Mouse (Mus musculus): ENCODE results near the gene Prkar2b. TPM values are rescaled to one million over a fixed set of nuclear protein-coding genes. Genes with fewer than 3 reads are reported as not detected.

Gene Prkar2b
- polyA plus RNA-seq, 1 experiment = 36.2 TPM

DNA sequence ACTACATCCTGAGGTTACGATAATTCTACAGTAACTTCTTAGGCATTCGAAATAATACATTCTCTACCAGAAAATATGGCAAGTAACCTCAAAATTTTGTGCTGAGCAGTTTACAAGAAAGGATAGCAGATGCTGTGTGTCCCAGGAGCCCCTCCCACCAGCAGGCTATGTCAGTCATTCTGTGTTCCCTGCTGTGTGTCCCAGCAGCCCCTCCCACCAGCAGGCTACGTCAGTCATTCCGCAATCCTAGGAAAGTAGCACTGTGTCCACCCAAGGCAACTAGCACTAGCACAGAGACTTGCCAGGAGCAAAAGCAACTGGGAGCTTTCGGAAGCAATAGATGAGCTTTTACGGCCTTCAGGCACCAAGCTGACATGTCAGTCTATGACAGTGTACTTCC, 97.0 kb downstream of the Prkar2b start:
- Histone ChIP-seq H3K27ac (ENCODE audit: insufficient read depth, low read length) (no peak overlapping the region), H3K4me3 (ENCODE audit: insufficient read depth, low read length) (no peak overlapping the region), H3K4me1 (ENCODE audit: control insufficient read depth, insufficient read depth, low read length) (no peaks in the 10 kb centered on the region; the same call in 1 of the 2 replicates)
- no peak for TF ChIP-seq CTCF (IDR thresholded peaks at IDR 0.05; ENCODE audit: borderline replicate concordance, insufficient read depth, low read length)

DNA sequence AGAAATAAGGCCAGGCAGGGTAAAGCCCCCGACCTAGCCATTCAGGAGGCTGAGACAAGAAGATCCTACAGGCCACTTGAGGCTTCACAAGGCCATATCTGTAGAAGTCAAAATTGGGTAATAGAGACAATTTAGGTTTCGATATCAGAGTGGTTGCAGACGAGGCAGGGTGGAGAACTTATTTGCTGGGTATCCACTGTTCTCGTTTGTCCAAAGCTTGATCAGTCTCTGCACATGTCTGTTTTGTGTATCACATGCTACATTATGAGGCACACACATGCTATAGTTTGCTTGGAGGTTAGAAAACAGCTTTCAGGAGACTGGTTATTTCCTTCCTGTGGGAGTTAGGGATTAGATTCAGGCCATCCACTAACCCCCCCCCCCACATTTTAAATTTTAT, 105.3 kb downstream of the Prkar2b start:
- TF ChIP-seq CTCF (IDR thresholded peaks at IDR 0.05; ENCODE audit: borderline replicate concordance, insufficient read depth, low read length) = no peak
- no peak for TF ChIP-seq POLR2A (IDR thresholded peaks at IDR 0.05; ENCODE audit: low read depth, low read length)
- Histone ChIP-seq H3K27ac (ENCODE audit: insufficient read depth, low read length) (no peak overlapping the region), H3K4me3 (ENCODE audit: insufficient read depth, low read length) (no peak overlapping the region), H3K4me1 (ENCODE audit: control insufficient read depth, insufficient read depth, low read length) (no peaks in the 10 kb centered on the region)

DNA sequence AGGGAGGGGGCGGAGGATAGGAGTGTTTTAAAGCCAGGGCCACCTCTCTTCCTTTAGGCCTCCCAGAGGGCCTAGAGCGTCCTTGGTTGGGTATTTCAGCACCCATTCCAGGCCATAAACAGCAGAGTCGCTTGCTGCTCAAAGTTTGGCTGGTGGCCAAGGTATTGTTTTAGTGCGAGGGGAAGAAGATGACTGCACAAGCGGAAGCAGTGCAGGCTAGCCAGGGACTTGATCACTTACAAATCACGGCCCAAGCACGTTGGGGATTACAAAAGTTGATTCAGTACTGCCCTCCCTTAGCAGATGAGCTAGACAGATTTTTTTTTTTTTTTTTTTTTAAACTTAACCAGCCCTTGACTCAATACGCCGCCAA, 110.5 kb downstream of the Prkar2b start:
- Histone ChIP-seq H3K4me3 (ENCODE audit: insufficient read depth, low read length) (peak overlapping the region; percentile 37), H3K27ac (ENCODE audit: insufficient read depth, low read length) (peak overlapping the region; percentile 10), H3K4me1 (ENCODE audit: control insufficient read depth, insufficient read depth, low read length) (no peaks in the 10 kb centered on the region)
- TF ChIP-seq POLR2A (IDR thresholded peaks at IDR 0.05; ENCODE audit: low read depth, low read length) (no peak), CTCF (IDR thresholded peaks at IDR 0.05; ENCODE audit: borderline replicate concordance, insufficient read depth, low read length) (no peak)

DNA sequence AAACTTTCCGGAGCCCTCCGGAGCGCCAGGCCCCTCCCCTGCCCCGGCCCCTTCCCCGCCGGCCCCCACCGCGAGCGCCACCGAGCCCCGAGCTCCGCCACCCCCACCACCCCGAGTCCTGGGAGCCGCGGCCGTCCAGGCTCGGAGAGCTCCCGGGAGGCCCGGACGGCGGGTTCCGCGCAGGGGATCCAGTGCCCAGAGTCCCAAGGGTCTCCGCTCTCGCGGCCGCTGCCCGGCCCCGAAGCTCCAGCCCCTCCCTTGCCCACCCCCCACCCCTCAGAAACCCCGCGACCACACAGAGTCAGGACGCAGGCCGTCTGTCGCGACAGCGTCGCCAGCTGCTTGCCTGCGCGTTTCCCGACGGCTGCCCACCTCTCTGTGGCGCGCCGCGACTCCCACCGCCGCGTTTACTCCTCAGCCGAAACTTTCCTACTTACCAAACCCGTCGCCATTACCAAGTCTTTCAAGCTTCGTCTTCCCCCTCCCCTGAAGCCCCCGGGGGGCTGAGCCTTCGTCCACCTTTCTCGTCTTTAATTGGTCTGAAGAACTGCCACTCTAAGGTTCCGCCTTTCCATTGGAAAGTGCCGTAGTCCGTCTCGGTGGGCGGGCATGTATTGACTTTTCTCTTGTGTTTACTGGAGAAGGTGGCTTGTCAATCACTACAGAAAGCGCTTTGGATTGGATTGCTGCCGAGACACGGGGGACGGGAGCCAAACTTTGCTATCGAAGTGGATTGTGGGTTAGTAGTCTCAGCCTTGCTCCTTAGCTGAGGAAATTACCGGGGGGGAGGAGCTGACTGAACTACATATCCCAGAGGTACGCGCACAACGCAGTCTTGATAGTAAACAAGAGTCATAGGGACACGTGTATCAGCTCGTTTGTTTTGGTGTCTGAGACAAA, 111.1 kb downstream of the Prkar2b start, which contains the start of gene Hbp1:
Gene Hbp1, minus strand, starts transcription at position 777 of the 900 bp plus-strand sequence.
- Histone ChIP-seq H3K4me1 (ENCODE audit: control insufficient read depth, insufficient read depth, low read length) (no peaks in the 10 kb centered on the region), H3K4me3 (ENCODE audit: insufficient read depth, low read length) (peak within 1 kb of the TSS; percentile 90), H3K27ac (ENCODE audit: insufficient read depth, low read length) (peak within 1 kb of the TSS; percentile 83)
- no peak for TF ChIP-seq CTCF (IDR thresholded peaks at IDR 0.05; ENCODE audit: borderline replicate concordance, insufficient read depth, low read length)
- peak; percentile 70 for TF ChIP-seq POLR2A (IDR thresholded peaks at IDR 0.05; ENCODE audit: low read depth, low read length)

DNA sequence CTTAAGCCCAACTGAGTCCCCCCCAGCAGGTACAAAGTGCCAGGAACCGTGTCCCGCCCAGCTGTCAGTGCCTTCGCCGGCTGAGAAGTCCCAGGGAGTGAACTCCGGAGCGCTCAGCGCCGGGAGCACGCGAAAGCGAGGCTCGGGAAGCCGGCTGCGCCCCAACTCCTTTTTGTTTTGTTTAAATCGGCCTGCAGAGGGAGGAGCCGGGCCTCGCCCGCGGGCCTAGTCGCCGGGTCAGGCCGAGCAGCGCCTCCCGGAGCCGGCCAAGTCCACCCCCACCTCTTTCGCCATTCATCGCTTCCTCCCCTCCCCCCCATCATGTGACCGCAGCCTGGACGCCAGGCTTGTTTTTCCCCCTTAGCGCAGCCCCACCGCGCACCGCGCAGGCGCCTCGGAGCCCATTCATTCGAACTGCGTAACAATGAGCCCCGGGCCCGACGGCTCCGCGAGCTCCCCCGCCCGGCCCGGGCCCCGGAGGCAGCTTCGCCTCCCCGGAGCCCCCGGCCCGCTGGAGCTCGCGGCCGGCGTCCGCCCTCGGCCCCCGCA, 111.8 kb downstream of the Prkar2b start:
- Histone ChIP-seq H3K4me3 (ENCODE audit: insufficient read depth, low read length) (peak overlapping the region; percentile 90), H3K27ac (ENCODE audit: insufficient read depth, low read length) (peak overlapping the region; percentile 83), H3K4me1 (ENCODE audit: control insufficient read depth, insufficient read depth, low read length) (no peaks in the 10 kb centered on the region)
- TF ChIP-seq CTCF (IDR thresholded peaks at IDR 0.05; ENCODE audit: borderline replicate concordance, insufficient read depth, low read length) (no peak), POLR2A (IDR thresholded peaks at IDR 0.05; ENCODE audit: low read depth, low read length) (peak; percentile 57)

DNA sequence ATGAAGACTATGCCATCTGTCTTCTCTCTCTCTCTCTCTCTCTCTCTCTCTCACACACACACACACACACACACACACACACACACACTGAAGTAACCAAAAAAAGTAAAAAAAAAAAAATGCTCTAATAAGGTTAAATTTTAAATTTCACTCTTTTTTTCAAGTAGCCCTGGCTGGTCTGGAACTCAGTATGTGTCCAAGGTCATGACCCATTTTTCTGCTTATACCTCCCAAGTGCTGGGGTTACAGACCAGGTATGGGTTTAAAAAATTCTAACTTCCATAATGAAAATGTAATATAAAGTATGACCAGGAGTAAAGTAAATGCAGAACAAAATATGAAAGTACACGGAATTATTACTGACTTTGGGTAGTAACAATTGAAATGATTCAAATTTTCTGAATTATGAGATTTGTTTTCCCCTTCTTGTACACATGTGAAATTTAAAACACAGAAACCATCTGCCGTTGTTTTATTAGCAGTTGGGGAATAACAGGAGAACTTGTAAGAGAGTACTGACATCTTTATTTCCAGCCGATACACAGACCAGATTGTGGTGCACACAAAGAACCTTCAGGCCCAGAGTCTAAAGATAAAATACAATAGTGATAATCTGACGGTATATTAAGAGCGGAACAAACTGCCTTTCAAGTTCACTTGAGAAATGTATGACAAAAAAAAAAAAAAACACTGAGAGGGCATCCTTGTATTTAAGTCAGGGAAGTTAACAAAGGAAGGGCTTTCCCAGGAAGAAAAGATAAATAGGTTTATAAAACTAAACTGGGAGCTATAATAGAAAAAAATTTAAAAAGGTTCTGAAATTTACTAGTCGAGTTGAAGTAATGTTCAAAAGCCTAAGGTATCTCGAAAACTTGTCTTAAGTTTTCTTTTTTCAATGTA, 112.7 kb downstream of the Prkar2b start:
- TF ChIP-seq CTCF (IDR thresholded peaks at IDR 0.05; ENCODE audit: borderline replicate concordance, insufficient read depth, low read length) (no peak), POLR2A (IDR thresholded peaks at IDR 0.05; ENCODE audit: low read depth, low read length) (no peak)

DNA sequence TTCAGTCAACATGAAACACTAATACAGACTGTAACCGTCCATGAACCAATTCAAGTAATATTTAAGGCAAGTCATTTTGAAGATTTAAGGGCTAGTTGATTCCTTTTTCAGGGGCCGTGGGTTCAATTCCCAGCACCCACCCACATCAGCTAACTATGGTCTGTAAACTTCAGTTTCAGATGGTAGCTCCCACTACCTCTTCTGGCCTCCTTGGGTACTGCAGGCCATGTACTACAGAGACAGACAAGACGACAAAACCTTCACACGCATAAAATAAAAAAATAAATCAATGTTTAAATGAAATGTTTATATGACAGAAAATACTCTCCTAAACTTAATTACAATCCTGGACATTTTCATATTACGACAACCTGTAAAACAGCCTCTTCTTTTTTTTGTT, 113.6 kb downstream of the Prkar2b start:
- H3K27ac ChIP-seq (ENCODE audit: insufficient read depth, low read length) = no peak overlapping the region
- TF ChIP-seq POLR2A (IDR thresholded peaks at IDR 0.05; ENCODE audit: low read depth, low read length) = no peak
- TF ChIP-seq CTCF (IDR thresholded peaks at IDR 0.05; ENCODE audit: borderline replicate concordance, insufficient read depth, low read length) = no peak
- no peak overlapping the region for H3K4me3 ChIP-seq (ENCODE audit: insufficient read depth, low read length)
- no peaks in the 10 kb centered on the region for H3K4me1 ChIP-seq (ENCODE audit: control insufficient read depth, insufficient read depth, low read length)

More for the DNA sequence above, 112.7 kb downstream of the Prkar2b start:
- Histone ChIP-seq H3K4me3 (ENCODE audit: insufficient read depth, low read length) (peak overlapping the region; percentile 90), H3K27ac (ENCODE audit: insufficient read depth, low read length) (peak overlapping the region; percentile 75), H3K4me1 (ENCODE audit: control insufficient read depth, insufficient read depth, low read length) (no peaks in the 10 kb centered on the region)

DNA sequence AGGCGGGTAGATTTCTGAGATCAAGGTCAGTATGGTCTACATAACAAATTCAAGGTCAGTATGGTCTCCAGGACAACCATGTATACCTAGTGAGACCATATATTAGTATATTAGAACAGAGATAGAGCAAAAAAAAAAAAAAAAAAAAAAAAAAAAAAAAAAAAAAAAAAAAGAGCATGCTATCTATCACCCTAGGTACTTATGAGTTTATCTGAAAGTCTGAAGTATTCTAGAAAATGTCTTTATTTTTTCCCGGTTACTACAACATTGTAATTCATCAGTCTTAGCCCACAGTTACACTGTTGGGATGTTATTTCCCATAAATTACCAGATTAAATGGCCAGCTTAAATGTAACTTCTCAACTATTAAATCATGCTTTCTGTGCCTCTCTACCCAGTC, 116.7 kb downstream of the Prkar2b start:
- H3K27ac ChIP-seq (ENCODE audit: insufficient read depth, low read length) = no peak overlapping the region
- H3K4me1 ChIP-seq (ENCODE audit: control insufficient read depth, insufficient read depth, low read length) = no peaks in the 10 kb centered on the region
- TF ChIP-seq CTCF (IDR thresholded peaks at IDR 0.05; ENCODE audit: borderline replicate concordance, insufficient read depth, low read length) (no peak), POLR2A (IDR thresholded peaks at IDR 0.05; ENCODE audit: low read depth, low read length) (no peak)

DNA sequence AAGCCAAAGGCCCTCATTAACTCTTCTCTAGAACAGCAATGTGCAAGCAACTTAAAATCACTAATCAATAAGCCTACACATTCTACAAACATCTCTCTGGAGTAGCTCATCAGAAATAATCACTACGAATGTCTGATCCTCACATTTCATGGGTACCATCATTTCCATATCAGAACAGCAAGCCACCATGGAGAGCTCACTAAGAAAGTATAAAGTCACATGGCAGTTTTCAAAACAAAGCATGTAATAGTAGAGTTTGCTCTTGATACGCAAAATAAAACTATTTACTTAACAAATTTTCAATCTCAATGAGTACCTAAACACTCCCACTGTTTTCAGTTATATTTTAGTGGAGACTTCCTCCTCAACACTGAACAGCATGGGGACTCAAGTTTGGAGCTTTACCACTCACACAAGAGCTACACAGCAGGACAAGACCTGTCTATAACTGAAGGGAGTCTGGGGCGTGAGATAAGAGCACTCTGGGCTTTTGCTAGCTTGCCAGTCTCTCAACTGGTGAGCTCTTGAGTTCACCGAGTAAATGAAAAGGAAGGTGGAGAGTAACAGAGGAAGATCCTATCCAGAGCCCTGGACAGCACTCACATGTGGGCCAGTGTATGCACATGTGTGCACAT, 118.0 kb downstream of the Prkar2b start:
- TF ChIP-seq POLR2A (IDR thresholded peaks at IDR 0.05; ENCODE audit: low read depth, low read length) (no peak), CTCF (IDR thresholded peaks at IDR 0.05; ENCODE audit: borderline replicate concordance, insufficient read depth, low read length) (no peak)
- Histone ChIP-seq H3K27ac (ENCODE audit: insufficient read depth, low read length) (no peak overlapping the region), H3K4me3 (ENCODE audit: insufficient read depth, low read length) (no peak overlapping the region), H3K4me1 (ENCODE audit: control insufficient read depth, insufficient read depth, low read length) (no peaks in the 10 kb centered on the region)

More for the DNA sequence above, 116.7 kb downstream of the Prkar2b start:
- H3K4me3 ChIP-seq (ENCODE audit: insufficient read depth, low read length) = no peak overlapping the region
